Mouse (Mus musculus): ENCODE measurements around the gene Pde11a. TPM values are rescaled to one million over a fixed set of nuclear protein-coding genes. Genes with fewer than 3 reads are reported as not detected.

The Pde11a gene
- total RNA-seq, 2 experiments from 2014 or later: 16.3 to 16.4 TPM

DNA sequence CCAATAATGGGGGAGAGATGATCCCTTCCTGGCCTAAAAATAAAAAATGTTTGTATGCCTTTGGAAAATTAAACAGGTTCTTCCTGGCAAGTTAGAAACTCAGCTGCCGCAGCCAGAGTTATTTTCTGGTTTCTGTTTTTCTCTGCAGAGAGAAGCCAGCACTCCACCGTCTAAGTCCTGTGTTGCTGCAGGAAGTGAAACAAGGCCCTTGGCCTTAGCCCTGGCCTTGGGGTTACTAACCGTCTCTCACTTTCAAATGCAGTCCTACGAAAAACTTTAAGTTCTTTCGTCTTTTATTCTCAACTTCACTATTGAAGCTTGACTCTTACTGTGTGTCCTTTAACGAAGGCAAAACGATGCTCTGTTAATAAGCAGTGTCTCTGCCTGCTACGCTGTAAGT lies 289.0 kb downstream of the Pde11a start:
- Histone ChIP-seq H3K27ac (peak overlapping the region; percentile 28), H3K4me3 (peak overlapping the region; percentile 34; the same call in 1 of the 2 replicates)
- DNase-seq (ENCODE audit: low spot score in 2 of 2): no peak
- TF ChIP-seq CTCF (conservative IDR thresholded peaks at IDR 0.05): no peak

GRCm38 (mm10) chr2:76047740-76048139 lies 290.8 kb downstream of the Pde11a start:
- H3K4me3 ChIP-seq: no peak overlapping the region
- DNase-seq (ENCODE audit: low spot score in 2 of 2): no peak
- TF ChIP-seq CTCF (conservative IDR thresholded peaks at IDR 0.05): no peak
- H3K27ac ChIP-seq: no peak overlapping the region

DNA sequence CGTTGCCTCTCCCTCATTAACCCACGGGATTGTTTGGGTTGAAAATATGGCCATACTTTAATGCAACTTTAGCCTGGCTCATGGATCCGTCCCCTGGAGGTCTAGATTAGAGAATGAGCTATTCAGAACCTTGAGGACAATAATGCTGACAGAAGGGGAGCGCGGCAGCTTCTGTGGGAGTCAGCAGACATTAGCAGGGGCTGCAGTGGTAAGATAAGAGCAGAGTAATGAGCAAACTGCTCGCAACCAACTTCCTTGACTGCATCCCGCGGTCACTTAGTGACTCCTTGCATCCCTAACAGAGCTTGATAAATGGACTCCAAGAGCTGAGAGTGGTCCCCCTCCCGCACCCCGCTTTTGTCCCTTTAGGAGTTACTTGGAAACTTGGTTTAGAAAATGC lies 296.4 kb downstream of the Pde11a start:
- no peak for TF ChIP-seq CTCF (conservative IDR thresholded peaks at IDR 0.05)
- Histone ChIP-seq H3K4me3 (no peak overlapping the region), H3K27ac (no peak overlapping the region)
- no peak for DNase-seq (ENCODE audit: low spot score in 2 of 2)

- no peak for TF ChIP-seq CTCF (conservative IDR thresholded peaks at IDR 0.05)
- Histone ChIP-seq H3K27ac (no peak overlapping the region), H3K4me3 (no peak overlapping the region)
- DNase-seq (ENCODE audit: low spot score in 2 of 2): no peak
Measured at GRCm38 (mm10) chr2:76040116-76040515, 298.5 kb downstream of the Pde11a start.

DNA sequence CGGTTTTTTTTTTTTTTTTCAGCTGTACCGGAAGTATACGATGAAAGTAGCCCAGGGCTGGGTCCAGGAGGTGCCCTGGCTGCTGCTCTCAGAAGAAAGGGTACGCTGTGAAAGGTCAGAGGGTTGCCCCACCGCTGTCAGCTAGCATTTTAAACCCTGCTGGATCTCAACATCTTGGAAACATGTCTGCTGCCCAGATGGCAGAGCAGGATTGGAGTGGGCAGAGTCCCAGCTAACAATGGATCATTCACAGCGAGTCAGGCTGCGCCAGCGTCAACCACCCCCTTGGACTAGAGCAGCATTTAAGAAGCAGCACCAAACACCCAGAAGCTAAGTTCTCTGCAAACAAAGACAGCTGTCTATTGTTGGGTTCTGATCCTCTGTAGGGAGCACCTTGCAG lies 308.5 kb downstream of the Pde11a start:
- peak overlapping the region; percentile 39 for H3K4me3 ChIP-seq
- no peak for TF ChIP-seq CTCF (conservative IDR thresholded peaks at IDR 0.05)
- DNase-seq (ENCODE audit: low spot score in 2 of 2): peak; percentile 79 to 90
- peak overlapping the region; percentile 77 for H3K27ac ChIP-seq

DNA sequence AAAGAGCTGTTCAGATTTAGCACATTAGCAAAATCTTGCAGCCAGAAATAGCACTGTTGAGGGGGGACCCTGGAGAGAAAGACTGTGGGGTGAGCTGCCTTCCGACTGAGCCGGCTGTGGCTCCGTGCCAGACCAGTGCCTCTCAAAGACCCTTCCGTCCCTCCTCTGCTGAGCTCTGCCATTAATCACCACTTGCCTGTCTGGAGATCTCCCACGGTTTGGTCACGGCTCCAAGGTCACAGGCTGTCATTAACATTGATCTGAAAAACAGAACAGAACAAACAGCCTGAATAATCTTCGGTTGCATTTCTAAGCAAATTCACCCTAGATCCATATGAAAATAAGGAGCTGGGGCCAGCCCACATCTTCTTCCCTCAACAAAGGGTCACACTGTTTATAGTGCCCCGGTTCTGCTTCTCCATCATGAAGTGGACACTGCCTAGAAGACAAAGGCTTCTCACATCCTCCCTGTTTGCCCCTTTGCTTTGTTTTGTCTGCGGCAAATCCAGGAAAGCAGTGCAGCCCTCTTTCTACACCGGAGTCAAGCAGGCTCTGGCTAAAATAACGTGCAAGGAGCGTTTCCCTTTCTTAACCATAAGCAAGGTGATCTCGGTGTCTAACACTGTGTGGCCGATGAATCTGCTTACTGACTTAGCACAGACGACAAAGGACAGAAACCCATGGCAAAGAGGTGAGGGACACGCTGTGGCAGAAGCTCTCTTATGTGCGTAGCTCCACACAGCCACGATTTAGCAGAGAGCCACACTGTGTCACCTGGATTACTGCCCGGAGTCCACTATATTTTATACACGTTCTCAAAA lies 309.3 kb downstream of the Pde11a start:
- DNase-seq (ENCODE audit: low spot score in 2 of 2): peak; percentile 25 to 26
- Histone ChIP-seq H3K4me3 (peak overlapping the region; percentile 39), H3K27ac (peak overlapping the region; percentile 77)
- TF ChIP-seq CTCF (conservative IDR thresholded peaks at IDR 0.05): no peak

DNA sequence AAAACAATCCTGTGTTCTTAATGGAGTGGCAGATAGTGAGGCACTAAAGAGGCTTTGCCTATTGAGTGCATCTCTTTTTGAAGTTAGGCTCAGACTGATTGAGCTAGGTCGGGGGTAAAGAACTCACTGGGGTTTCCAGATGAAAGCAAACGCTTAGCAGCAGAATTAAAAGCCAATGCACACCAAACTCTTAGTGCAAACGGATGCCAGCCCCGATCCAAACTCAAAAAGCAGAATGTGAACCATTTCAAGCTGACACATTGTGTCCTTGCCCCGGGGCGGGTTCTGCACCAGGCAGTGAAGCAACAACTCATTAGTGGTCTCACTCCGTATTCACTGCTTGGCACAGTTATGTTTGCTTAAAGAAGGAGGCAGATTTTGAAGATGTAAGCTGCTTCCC lies 321.7 kb downstream of the Pde11a start:
- no peak for TF ChIP-seq CTCF (conservative IDR thresholded peaks at IDR 0.05)
- no peak overlapping the region for H3K4me3 ChIP-seq
- H3K27ac ChIP-seq: no peak overlapping the region
- DNase-seq (ENCODE audit: low spot score in 2 of 2): no peak

DNA sequence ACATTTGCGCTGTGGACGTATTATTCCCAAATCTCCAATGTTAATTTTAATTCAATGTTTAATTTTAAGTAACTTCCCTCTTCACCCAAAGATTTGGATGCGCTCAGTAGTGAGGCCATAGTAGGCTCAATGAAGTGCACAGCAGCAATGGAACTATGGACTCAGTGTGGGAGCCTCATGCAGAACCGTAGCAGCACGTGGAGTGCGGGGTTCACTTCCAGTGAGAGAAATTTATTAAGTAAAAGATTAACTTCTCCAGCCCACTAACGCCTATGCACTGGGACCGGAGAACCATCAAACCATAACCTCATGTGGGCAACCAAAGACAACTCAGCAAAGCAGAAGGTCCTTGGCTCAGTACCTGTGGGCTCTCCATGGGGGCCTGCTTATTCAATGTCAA lies 322.4 kb downstream of the Pde11a start:
- TF ChIP-seq CTCF (conservative IDR thresholded peaks at IDR 0.05): no peak
- Histone ChIP-seq H3K4me3 (no peak overlapping the region), H3K27ac (no peak overlapping the region)
- DNase-seq (ENCODE audit: low spot score in 2 of 2): no peak

DNA sequence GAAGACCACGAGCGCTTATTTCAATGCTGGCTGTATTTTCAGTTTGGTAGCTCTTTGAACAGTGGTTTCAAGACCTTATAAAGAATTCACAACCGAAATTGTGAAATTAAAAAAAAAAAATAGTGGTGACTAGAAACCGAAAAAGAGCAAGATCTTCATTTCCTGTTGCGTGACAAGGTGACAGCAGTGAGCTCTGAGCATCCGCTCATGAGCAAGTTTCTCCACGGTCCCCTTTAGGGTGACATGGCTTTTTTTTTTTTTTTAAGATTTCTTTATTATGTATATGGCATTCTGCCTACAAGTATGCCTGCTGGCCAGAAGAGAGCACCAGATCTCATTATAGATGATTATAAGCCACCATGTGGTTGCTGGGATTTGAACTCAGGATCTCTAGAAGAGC lies 323.1 kb downstream of the Pde11a start:
- no peak for TF ChIP-seq CTCF (conservative IDR thresholded peaks at IDR 0.05)
- no peak for DNase-seq (ENCODE audit: low spot score in 2 of 2)
- Histone ChIP-seq H3K27ac (no peak overlapping the region), H3K4me3 (no peak overlapping the region)

DNA sequence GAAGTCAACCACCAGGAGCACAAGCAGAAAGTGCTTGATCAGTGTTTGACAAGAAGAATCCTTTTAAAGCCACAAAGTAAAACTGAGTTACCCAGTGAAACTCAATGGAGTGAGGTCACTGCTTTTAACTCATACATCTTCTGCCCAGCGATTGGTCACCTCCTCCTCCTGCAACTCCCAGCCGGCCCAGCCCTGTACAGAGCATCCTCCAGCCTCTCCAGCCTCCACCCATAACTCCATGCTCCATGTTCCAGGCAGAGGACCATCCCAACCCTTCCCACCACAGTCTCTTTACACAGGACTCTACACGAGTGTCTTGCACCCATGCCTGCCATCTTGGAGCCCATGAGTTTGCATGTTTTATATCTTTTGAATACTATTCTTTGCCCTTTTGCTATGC lies 323.9 kb downstream of the Pde11a start:
- DNase-seq (ENCODE audit: low spot score in 2 of 2): no peak
- H3K27ac ChIP-seq: no peak overlapping the region
- TF ChIP-seq CTCF (conservative IDR thresholded peaks at IDR 0.05): no peak
- H3K4me3 ChIP-seq: no peak overlapping the region

- no peak overlapping the region for H3K4me3 ChIP-seq
- DNase-seq (ENCODE audit: low spot score in 2 of 2): no peak
- H3K27ac ChIP-seq: no peak overlapping the region
- no peak for TF ChIP-seq CTCF (conservative IDR thresholded peaks at IDR 0.05)
Measured at GRCm38 (mm10) chr2:76006194-76006593, 332.4 kb downstream of the Pde11a start.

GRCm38 (mm10) chr2:76002899-76003298 lies 335.7 kb downstream of the Pde11a start:
- no peak overlapping the region for H3K4me3 ChIP-seq
- no peak overlapping the region for H3K27ac ChIP-seq
- no peak for DNase-seq (ENCODE audit: low spot score in 2 of 2)
- TF ChIP-seq CTCF (conservative IDR thresholded peaks at IDR 0.05): no peak

DNA sequence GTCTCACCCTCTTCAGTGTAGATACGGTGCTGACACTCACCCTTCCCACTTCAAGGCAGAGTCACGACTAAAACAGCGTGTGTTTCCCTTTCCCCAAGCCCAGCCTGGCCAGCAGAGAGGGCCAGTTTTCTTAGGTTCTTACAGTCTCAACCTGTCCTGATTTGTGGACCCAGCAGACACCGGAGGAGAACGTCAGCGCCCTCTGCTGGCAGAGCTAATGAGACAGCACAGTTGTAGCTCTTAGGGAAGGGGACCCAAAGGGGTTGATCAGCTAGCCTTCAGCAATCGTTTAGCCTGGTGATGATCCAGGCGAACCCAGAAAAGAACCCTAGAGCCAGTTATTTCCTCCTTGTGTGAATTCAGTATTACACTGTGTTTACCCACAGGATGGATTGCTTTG lies 337.2 kb downstream of the Pde11a start:
- H3K27ac ChIP-seq: no peak overlapping the region
- peak; percentile 90 for TF ChIP-seq CTCF (conservative IDR thresholded peaks at IDR 0.05)
- DNase-seq (ENCODE audit: low spot score in 2 of 2): peak in 1 of 2 experiments; percentile 71
- H3K4me3 ChIP-seq: no peak overlapping the region

- no peak for DNase-seq (ENCODE audit: low spot score in 2 of 2)
- TF ChIP-seq CTCF (conservative IDR thresholded peaks at IDR 0.05): no peak
- Histone ChIP-seq H3K27ac (peak overlapping the region; percentile 40; the same call in 1 of the 2 replicates), H3K4me3 (no peak overlapping the region)
Measured at GRCm38 (mm10) chr2:75999636-76000035, 338.9 kb downstream of the Pde11a start.
